Mouse (Mus musculus): Measurements from ENCODE around the gene Syt1.

DNA sequence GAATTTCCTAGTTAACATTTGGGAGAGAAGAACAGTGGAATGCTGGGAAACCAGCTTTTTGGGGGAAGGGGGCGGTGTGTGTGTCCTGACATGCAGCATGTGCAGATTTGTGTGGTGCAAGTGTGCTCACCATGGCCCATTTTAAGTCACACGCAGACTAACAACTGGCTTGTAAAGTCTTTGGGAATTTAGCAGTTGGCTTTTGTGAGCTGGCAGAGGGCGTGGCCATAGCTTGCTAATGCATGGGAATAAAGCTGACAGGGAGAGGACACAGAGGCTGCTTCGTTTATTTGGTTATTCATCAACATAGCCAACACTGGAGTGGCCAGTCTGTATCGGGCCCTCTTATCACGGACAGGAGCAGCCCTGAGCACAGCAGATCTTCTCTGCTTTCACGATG, 505.9 kb downstream of the Syt1 start:
- TF ChIP-seq CTCF (IDR thresholded peaks at IDR 0.05; ENCODE audit: borderline replicate concordance, extremely low read depth, insufficient read depth, insufficient read length), result no peak
- TF ChIP-seq POLR2A (IDR thresholded peaks at IDR 0.05; ENCODE audit: borderline replicate concordance, extremely low read depth, insufficient read depth, insufficient read length, poor library complexity, severe bottlenecking), result no peak
